Mouse (Mus musculus) embryonic fibroblast, embryonic 13.5 days (primary cell): ENCODE results near the gene Orc5.

Source experiments
- CTCF ChIP-seq: IDR thresholded peaks from 2 replicates; pipeline ENCODE4 v1.5.1; 2011; ENCODE audit warnings: mild to moderate bottlenecking, control low read depth, low read length, moderate library complexity, borderline replicate concordance; ENCODE audit not compliant: insufficient read depth
- POLR2A ChIP-seq: IDR thresholded peaks from 2 replicates; pipeline ENCODE4 v1.6.1; 2011; ENCODE audit warnings: low read depth, mild to moderate bottlenecking, control low read depth, low read length, moderate library complexity

DNA sequence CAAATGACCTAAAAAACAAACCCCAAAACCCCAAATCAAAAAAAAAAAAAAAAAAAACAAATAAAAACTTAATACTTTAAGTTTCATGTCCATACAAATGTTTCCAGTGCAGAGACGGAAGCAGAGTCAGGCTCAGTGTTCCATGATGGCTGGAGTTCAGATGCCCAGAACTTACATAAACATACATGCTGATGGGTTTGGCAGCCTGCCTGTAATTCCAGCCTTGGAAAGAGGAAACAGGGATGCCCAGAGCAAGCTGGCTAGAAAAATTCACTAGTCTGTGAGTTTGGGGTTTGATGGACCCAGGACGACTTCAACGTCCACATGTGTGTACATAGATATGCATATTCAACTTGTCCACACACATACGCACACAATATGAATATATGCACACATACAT lies 27.6 kb downstream of the Orc5 start:
- no peak for TF ChIP-seq CTCF
- TF ChIP-seq POLR2A = no peak
